Mouse (Mus musculus) stomach, postnatal 0 days (tissue): Measurements from ENCODE around the gene Twf2. TPM values are rescaled to one million over a fixed set of nuclear protein-coding genes. Genes with fewer than 3 reads are reported as not detected.
A peak's percentile ranks its signal among the peaks of the same experiment; 100 is the strongest.

Experiments used
- ATAC-seq: fragments of 200-750 bp; cut with Nextera tagmentation; 2 replicates; pipeline ENCODE4 v1.8.0; 2017; ENCODE audit not compliant: low FRiP score, low TSS enrichment
- DNase-seq: peaks from one replicate; pipeline ENCODE4 v3.0.0-alpha.2; 2016; ENCODE audit warnings: low spot score
- H3K27ac ChIP-seq: fragments of 300-500 bp; sonication (generic); replicated peaks from 2 replicates; pipeline ENCODE4 v1.5.1; 2014; ENCODE audit warnings: mild to moderate bottlenecking, control low read depth
- H3K27me3 ChIP-seq: fragments of 300-500 bp; sonication (generic); 2 replicates; pipeline ENCODE4 v1.6.1; 2014; ENCODE audit warnings: low read length; ENCODE audit not compliant: control insufficient read depth, insufficient read depth
- H3K36me3 ChIP-seq: fragments of 300-500 bp; sonication (generic); 2 replicates; pipeline ENCODE4 v1.6.1; 2014; ENCODE audit warnings: low read length, mixed read lengths; ENCODE audit not compliant: control insufficient read depth, insufficient read depth
- H3K4me1 ChIP-seq: fragments of 300-500 bp; sonication (generic); replicated peaks from 2 replicates; pipeline ENCODE4 v1.6.1; 2014; ENCODE audit warnings: antibody characterized with exemption; ENCODE audit not compliant: control insufficient read depth, insufficient read depth
- H3K4me2 ChIP-seq: fragments of 300-500 bp; sonication (generic); replicated peaks from 2 replicates; pipeline ENCODE4 v1.6.1; 2014; ENCODE audit warnings: low read depth, mild to moderate bottlenecking, control low read depth, moderate library complexity
- H3K4me3 ChIP-seq: fragments of 300-500 bp; sonication (generic); 2 replicates; pipeline ENCODE4 v1.5.1; 2014; ENCODE audit warnings: low read depth, low read length, control low read depth
- H3K9ac ChIP-seq: fragments of 300-500 bp; sonication (generic); 2 replicates; pipeline ENCODE4 v1.6.1; 2014; ENCODE audit warnings: mild to moderate bottlenecking, low read length, control low read depth, mixed read lengths
- H3K9me3 ChIP-seq: fragments of 300-500 bp; sonication (generic); 2 replicates; pipeline ENCODE4 v1.6.1; 2016; ENCODE audit warnings: low read length; ENCODE audit not compliant: control insufficient read depth
- CTCF ChIP-seq: IDR thresholded peaks from 2 replicates; pipeline ENCODE4 v1.5.1; 2016; ENCODE audit warnings: antibody characterized with exemption, low read depth, mild to moderate bottlenecking, moderate library complexity
- EP300 ChIP-seq: optimal IDR thresholded peaks from 2 replicates; pipeline ENCODE3; 2016; ENCODE audit warnings: antibody characterized with exemption
- WGBS: fragments of 180-500 bp; shearing (Covaris S2); extraction: QIAGEN DNeasy Blood & Tissue Kit; methylation state at CpG from one replicate; pipeline ENCODE4 v1.1.7; 2014; 5-methylcytosine and 5-hydroxymethylcytosine counted together
- polyA plus RNA-seq: library from polyadenylated mRNA; unstranded; fragments of >200 nt; fragmentation: Nextera tagmentation; extraction: Ambion mirVana; gene quantifications from 2 replicates; pipeline ENCODE4 v1.2.1, GENCODE M21; 2015

The Twf2 gene
- polyA plus RNA-seq, 1 experiment from 2014 or later: 27.7 TPM

DNA sequence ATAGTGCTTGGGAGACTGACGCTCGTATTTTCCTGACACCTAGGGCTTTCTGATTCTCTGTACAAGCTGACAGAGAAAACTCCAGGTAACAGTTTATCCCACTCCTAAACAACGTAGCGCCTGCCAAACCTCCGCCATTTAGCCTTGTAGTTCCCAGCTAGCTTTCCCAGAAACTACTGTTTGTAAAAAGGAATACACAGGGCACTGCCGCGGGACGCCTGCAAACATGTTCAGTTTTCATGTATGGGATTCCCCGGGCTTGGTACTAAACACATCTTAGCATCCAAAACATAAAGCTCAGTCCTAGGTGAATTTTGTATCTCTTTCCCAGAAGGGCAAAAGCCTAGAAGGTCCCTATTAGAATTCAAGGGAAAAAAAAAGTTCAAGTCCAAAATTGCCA is 43.7 kb upstream of the Twf2 start:
- no peak overlapping the region for H3K9ac ChIP-seq
- DNase-seq (no peak), ATAC-seq (no peak)
- no peaks in the 10 kb centered on the region for H3K4me1 ChIP-seq
- peak overlapping the region; percentile 52; the same call in 1 of the 2 replicates for H3K4me2 ChIP-seq
- TF ChIP-seq CTCF (no peak), EP300 (no peak)
- WGBS: 81% methylated on average over 9 of the region's 9 CpGs
- no peaks in the 10 kb centered on the region for H3K27me3 ChIP-seq
- no peak overlapping the region for H3K27ac ChIP-seq
- no peaks in the 10 kb centered on the region for H3K9me3 ChIP-seq
- no peak overlapping the region for H3K4me3 ChIP-seq
- H3K36me3 ChIP-seq: no peaks in the 10 kb centered on the region

DNA sequence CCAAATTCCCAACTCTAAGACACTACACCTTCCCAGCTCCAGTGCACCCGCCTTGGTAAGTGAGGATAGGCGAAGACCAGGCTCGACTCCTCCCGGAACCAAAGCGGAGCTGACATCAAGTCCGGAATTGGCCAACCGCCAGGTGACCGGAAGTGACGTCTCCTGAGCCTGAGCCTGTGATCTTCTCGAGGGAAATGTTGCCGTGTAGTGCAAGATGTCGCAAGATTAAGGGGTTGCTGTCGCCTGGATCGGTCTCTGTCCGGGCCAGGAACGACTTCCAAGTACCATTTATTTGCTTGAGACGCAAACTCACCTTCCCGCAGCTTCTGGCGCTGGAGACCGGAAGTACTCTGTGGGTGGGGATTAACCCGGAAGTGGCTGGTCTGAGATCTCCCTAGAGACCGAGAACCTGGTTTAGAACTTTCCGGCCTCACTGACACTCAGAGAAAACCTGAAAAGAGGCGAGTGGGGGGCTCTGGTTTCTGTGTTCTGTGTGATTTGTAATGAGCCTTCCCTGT is 43.1 kb upstream of the Twf2 start:
- 0% methylated on average over 24 of the region's 24 CpGs for WGBS
- no peaks in the 10 kb centered on the region for H3K36me3 ChIP-seq
- peak; percentile 94 for DNase-seq

DNA sequence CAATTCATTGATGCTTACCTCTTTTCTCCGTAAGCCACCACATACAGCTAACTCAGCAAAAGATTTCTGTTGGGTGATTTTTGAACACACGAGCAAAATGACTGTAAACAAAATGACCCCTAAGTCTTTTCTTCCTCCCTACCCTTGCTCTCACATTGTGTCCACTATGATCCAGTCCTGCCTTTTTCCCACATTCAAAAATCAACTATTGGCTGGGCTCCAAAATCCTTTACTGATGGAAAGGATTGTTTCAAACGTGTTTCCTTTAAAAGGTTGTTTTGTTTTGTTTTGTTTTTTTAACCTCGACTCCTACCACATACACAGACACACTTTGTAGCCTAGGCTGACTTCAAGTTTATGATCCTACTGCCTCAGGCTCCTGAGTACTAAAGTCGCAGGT is 42.5 kb upstream of the Twf2 start:
- Histone ChIP-seq H3K4me1 (no peaks in the 10 kb centered on the region), H3K27me3 (no peaks in the 10 kb centered on the region), H3K9me3 (no peaks in the 10 kb centered on the region), H3K27ac (peak overlapping the region; percentile 90), H3K4me3 (peak overlapping the region; percentile 45), H3K4me2 (peak overlapping the region; percentile 52), H3K9ac (peak overlapping the region; percentile 65), H3K36me3 (no peaks in the 10 kb centered on the region)
- TF ChIP-seq CTCF: no peak
- no peak for ATAC-seq
- DNase-seq: no peak
- WGBS: 43% methylated on average over 5 of the region's 5 CpGs

More for the DNA sequence above, 43.1 kb upstream of the Twf2 start:
- no peaks in the 10 kb centered on the region for H3K4me1 ChIP-seq
- H3K4me2 ChIP-seq: peak overlapping the region; percentile 52
- H3K27ac ChIP-seq: peak overlapping the region; percentile 90
- TF ChIP-seq EP300 (no peak), CTCF (no peak)
- peak; percentile 84 for ATAC-seq
- H3K4me3 ChIP-seq: peak overlapping the region; percentile 45
- no peaks in the 10 kb centered on the region for H3K27me3 ChIP-seq
- no peaks in the 10 kb centered on the region for H3K9me3 ChIP-seq
- peak overlapping the region; percentile 65 for H3K9ac ChIP-seq

DNA sequence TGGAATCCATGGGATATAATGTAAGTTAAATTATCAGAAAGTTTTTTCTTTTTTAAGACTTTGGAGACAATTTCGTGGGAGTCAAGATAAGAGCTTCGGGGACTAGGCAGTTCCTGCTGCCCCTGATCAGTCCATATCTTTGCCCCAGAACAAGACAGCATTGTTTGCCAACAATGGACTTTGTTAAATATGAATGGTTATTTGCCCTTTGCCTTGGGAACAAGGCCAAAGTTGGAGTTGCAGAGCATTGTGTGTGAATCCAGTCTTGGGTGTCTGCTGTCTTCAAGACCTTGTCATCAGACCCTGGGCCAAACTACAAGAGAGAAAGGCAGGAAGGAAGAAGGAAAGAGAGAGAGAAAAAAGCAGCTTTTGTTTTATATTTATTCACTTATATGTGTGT is 36.2 kb upstream of the Twf2 start:
- H3K9ac ChIP-seq: no peak overlapping the region
- no peak overlapping the region for H3K27ac ChIP-seq
- no peak for ATAC-seq
- no peak overlapping the region for H3K4me3 ChIP-seq
- no peaks in the 10 kb centered on the region for H3K36me3 ChIP-seq
- H3K27me3 ChIP-seq: no peaks in the 10 kb centered on the region
- no peaks in the 10 kb centered on the region for H3K9me3 ChIP-seq
- no peaks in the 10 kb centered on the region for H3K4me1 ChIP-seq
- TF ChIP-seq CTCF (no peak), EP300 (no peak)
- no peak for DNase-seq
- H3K4me2 ChIP-seq: no peak overlapping the region
- 64% methylated on average over 2 of the region's 2 CpGs for WGBS

DNA sequence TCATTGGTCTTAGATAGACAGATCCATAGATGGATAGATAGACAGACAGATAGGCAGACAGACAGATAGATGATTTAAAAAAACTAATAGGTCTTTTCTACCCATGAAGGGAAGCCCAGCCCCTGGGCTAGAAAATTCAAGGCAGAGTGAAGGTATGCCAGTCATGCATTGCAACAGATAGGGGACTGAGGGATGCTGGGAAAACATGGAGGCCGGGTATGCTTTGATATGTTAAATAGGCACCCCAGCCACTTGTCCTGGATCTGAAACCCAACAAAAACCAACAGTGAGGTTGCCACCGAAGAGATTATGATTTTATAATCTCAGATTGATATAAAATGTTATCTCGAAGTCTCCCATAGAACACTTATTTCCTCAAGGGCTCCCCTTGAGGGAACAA is 35.7 kb upstream of the Twf2 start:
- no peaks in the 10 kb centered on the region for H3K4me1 ChIP-seq
- no peaks in the 10 kb centered on the region for H3K27me3 ChIP-seq
- H3K9ac ChIP-seq: no peak overlapping the region
- TF ChIP-seq EP300: no peak
- TF ChIP-seq CTCF: no peak
- H3K4me2 ChIP-seq: no peak overlapping the region
- H3K27ac ChIP-seq: no peak overlapping the region
- no peaks in the 10 kb centered on the region for H3K36me3 ChIP-seq
- no peak for ATAC-seq
- WGBS: 62% methylated on average over 3 of the region's 3 CpGs
- no peak overlapping the region for H3K4me3 ChIP-seq
- H3K9me3 ChIP-seq: no peaks in the 10 kb centered on the region
- DNase-seq: no peak

DNA sequence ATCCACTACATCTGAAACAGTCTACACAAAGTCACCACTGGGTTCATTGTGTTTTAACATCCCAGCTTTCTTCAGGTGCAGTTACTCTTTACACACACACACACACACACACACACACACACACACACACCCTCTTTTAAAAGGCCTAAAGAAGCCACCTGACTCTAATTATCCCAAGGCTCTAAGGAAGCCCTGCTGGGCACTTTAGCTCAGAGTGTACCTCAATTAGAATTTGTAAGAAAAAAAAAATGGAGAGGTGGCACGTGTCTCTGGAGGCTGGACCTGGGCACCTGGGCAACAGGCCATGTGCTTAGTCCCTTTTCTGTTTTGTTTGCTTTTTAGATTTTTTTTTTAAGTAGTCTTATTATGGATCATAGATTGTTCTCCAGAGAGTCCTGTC is 35.2 kb upstream of the Twf2 start:
- Histone ChIP-seq H3K4me1 (no peaks in the 10 kb centered on the region), H3K36me3 (no peaks in the 10 kb centered on the region), H3K4me2 (no peak overlapping the region), H3K4me3 (no peak overlapping the region), H3K27me3 (no peaks in the 10 kb centered on the region), H3K9ac (no peak overlapping the region), H3K9me3 (no peaks in the 10 kb centered on the region), H3K27ac (no peak overlapping the region)
- ATAC-seq (no peak), DNase-seq (peak; percentile 48)
- TF ChIP-seq EP300 (no peak), CTCF (no peak)
- WGBS: 61% methylated on average over 1 of the region's 1 CpGs
